Mouse (Mus musculus) limb, embryonic 15.5 days (tissue): Measurements from ENCODE around the gene Sfn. TPM values are rescaled to one million over a fixed set of nuclear protein-coding genes. Genes with fewer than 3 reads are reported as not detected.

ENCODE experiments used
- ATAC-seq: fragments of 200-750 bp; cut with Nextera tagmentation; 2 replicates; pipeline ENCODE4 v1.8.0; 2017; ENCODE audit warnings: low read depth, moderate TSS enrichment; ENCODE audit not compliant: insufficient number of reproducible peaks, low FRiP score, low TSS enrichment
- H3K27ac ChIP-seq: fragments of 300-500 bp; sonication (generic); 2 replicates; pipeline ENCODE4 v1.5.1; 2015; ENCODE audit warnings: moderate library complexity, mild to moderate bottlenecking, inconsistent platforms
- H3K27me3 ChIP-seq: fragments of 300-500 bp; sonication (generic); 2 replicates; pipeline ENCODE4 v1.6.1; 2015; ENCODE audit warnings: inconsistent platforms
- H3K36me3 ChIP-seq: fragments of 300-500 bp; sonication (generic); 2 replicates; pipeline ENCODE4 v1.6.1; 2015; ENCODE audit warnings: inconsistent platforms
- H3K4me1 ChIP-seq: fragments of 300-500 bp; sonication (generic); 2 replicates; pipeline ENCODE4 v1.6.1; 2015; ENCODE audit warnings: inconsistent platforms
- H3K4me2 ChIP-seq: fragments of 300-500 bp; sonication (generic); 2 replicates; pipeline ENCODE4 v1.6.1; 2015; ENCODE audit warnings: mild to moderate bottlenecking, inconsistent platforms
- H3K4me3 ChIP-seq: fragments of 300-500 bp; sonication (generic); 2 replicates; pipeline ENCODE4 v1.5.1; 2015; ENCODE audit warnings: mild to moderate bottlenecking, inconsistent platforms
- H3K9ac ChIP-seq: fragments of 300-500 bp; sonication (generic); 2 replicates; pipeline ENCODE4 v1.6.1; 2015; ENCODE audit warnings: inconsistent platforms
- H3K9me3 ChIP-seq: fragments of 300-500 bp; sonication (generic); 2 replicates; pipeline ENCODE4 v1.6.1; 2016; ENCODE audit warnings: inconsistent platforms
- WGBS: fragments of 180-500 bp; shearing (Covaris S2); methylation state at CpG from one replicate; pipeline ENCODE4 v1.1.7; 2015; 5-methylcytosine and 5-hydroxymethylcytosine counted together
- polyA plus RNA-seq: library from polyadenylated mRNA; unstranded; fragments of >200 nt; fragmentation: Nextera tagmentation; extraction: Ambion mirVana; gene quantifications from 2 replicates; pipeline ENCODE4 v1.2.1, GENCODE M21; 2015

Gene Sfn
- polyA plus RNA-seq, 1 experiment from 2014 or later, result 499 TPM

DNA sequence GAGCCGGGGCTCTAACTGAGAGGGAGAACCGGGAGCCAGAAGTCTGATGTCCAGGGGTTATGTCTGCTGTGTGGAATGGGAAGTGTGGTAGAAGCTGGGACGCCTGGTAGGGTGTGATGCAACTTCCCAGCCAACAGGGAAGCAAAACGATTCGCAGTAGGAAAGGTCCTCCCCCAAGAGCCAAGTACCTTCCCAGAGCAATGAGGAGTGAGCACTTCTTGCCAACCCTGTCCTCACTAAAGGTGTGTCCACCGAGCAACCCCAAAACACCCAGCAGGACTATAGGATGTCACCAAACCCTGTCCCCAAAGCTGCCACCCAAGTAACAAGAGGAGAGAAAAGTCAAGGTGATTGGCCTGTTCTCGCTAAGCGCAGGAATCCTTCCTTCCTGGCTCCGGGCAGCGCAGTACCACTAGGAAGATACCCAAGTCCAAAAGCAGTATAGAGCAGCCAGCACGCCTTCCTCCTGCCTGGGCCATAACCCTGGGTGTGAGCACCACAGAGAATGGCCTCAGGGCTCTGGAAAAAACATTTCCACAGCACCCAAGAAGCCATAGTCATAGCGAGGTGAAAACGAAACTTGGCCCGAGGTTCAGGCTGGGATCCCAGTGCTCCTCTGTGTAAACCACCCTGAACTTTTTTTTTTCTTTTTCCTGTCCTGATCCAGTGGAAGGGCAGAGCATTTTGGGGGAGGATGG is 29.3 kb upstream of the Sfn start:
- H3K9me3 ChIP-seq, result no peaks in the 10 kb centered on the region
- no peak overlapping the region for H3K9ac ChIP-seq
- no peaks in the 10 kb centered on the region for H3K27me3 ChIP-seq
- no peak for ATAC-seq
- peaks cover 10% of the 10 kb centered on the region for H3K36me3 ChIP-seq
- WGBS, result 70% methylated on average over 14 of the region's 14 CpGs
- H3K4me1 ChIP-seq, result peaks cover 31% of the 10 kb centered on the region
- no peak overlapping the region for H3K27ac ChIP-seq
- H3K4me2 ChIP-seq, result peak overlapping the region; percentile 17; the same call in 1 of the 2 replicates
- no peak overlapping the region for H3K4me3 ChIP-seq

GRCm38 (mm10) chr4:133630326-133630920 is 28.5 kb upstream of the Sfn start:
- H3K9ac ChIP-seq, result no peak overlapping the region
- ATAC-seq, result no peak
- 89% methylated on average over 8 of the region's 8 CpGs for WGBS

GRCm38 (mm10) chr4:133629191-133629590 is 27.2 kb upstream of the Sfn start:
- Histone ChIP-seq H3K4me3 (no peak overlapping the region), H3K4me1 (peaks cover 31% of the 10 kb centered on the region), H3K27me3 (no peaks in the 10 kb centered on the region), H3K9ac (no peak overlapping the region), H3K27ac (no peak overlapping the region), H3K9me3 (no peaks in the 10 kb centered on the region), H3K36me3 (peaks cover 28% of the 10 kb centered on the region), H3K4me2 (no peak overlapping the region)
- no peak for ATAC-seq
- 85% methylated on average over 7 of the region's 7 CpGs for WGBS

More at GRCm38 (mm10) chr4:133630326-133630920, 28.5 kb upstream of the Sfn start:
- Histone ChIP-seq H3K27ac (no peak overlapping the region), H3K36me3 (peaks cover 17% of the 10 kb centered on the region), H3K27me3 (no peaks in the 10 kb centered on the region), H3K4me1 (peaks cover 31% of the 10 kb centered on the region), H3K4me3 (no peak overlapping the region), H3K4me2 (no peak overlapping the region), H3K9me3 (no peaks in the 10 kb centered on the region)

- no peak overlapping the region for H3K4me2 ChIP-seq
- no peak for ATAC-seq
- H3K36me3 ChIP-seq, result peaks cover 33% of the 10 kb centered on the region
Measured at GRCm38 (mm10) chr4:133628517-133628916, 26.5 kb upstream of the Sfn start.

GRCm38 (mm10) chr4:133627039-133627438 is 25.1 kb upstream of the Sfn start:
- Histone ChIP-seq H3K4me3 (no peak overlapping the region), H3K9ac (no peak overlapping the region), H3K27me3 (no peaks in the 10 kb centered on the region), H3K9me3 (no peaks in the 10 kb centered on the region), H3K4me1 (peaks cover 19% of the 10 kb centered on the region), H3K36me3 (peaks cover 37% of the 10 kb centered on the region), H3K4me2 (no peak overlapping the region), H3K27ac (no peak overlapping the region)
- WGBS, result 92% methylated on average over 14 of the region's 14 CpGs
- no peak for ATAC-seq

More at GRCm38 (mm10) chr4:133628517-133628916, 26.5 kb upstream of the Sfn start:
- WGBS, result 83% methylated on average over 2 of the region's 2 CpGs
- H3K27me3 ChIP-seq, result no peaks in the 10 kb centered on the region
- peaks cover 28% of the 10 kb centered on the region for H3K4me1 ChIP-seq
- H3K9me3 ChIP-seq, result no peaks in the 10 kb centered on the region
- H3K4me3 ChIP-seq, result no peak overlapping the region
- no peak overlapping the region for H3K9ac ChIP-seq
- no peak overlapping the region for H3K27ac ChIP-seq

DNA sequence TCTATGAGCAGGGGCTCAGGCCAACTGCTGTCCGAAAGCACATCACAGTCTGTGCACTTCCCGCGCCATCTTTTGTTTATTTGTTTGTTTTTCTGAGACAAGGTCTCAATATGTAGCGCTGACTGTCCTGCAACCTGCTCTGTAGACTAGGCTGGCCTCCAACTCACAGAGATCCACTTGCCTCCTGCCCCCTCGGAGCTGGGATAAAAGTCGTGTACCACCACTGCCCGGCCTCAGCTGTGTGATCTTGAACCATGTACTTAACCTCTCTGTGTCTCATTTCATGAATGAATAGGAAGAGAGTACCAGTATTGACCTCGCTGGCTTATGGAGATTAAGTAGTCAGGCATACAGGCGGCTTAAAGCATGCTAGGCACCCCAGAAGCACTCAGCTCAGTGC is 24.7 kb upstream of the Sfn start:
- 90% methylated on average over 9 of the region's 9 CpGs for WGBS
- H3K27ac ChIP-seq, result no peak overlapping the region
- ATAC-seq, result no peak

GRCm38 (mm10) chr4:133626221-133626620 is 24.3 kb upstream of the Sfn start:
- H3K27ac ChIP-seq, result peak overlapping the region; percentile 23; the same call in 1 of the 2 replicates
- H3K4me2 ChIP-seq, result no peak overlapping the region
- peaks cover 11% of the 10 kb centered on the region for H3K4me1 ChIP-seq
- H3K36me3 ChIP-seq, result peaks cover 40% of the 10 kb centered on the region
- H3K9me3 ChIP-seq, result no peaks in the 10 kb centered on the region
- H3K9ac ChIP-seq, result no peak overlapping the region
- no peaks in the 10 kb centered on the region for H3K27me3 ChIP-seq
- no peak overlapping the region for H3K4me3 ChIP-seq
- no peak for ATAC-seq
- WGBS, result 51% methylated on average over 5 of the region's 5 CpGs

More for the DNA sequence above, 24.7 kb upstream of the Sfn start:
- Histone ChIP-seq H3K36me3 (peaks cover 37% of the 10 kb centered on the region), H3K4me3 (no peak overlapping the region), H3K4me1 (peaks cover 15% of the 10 kb centered on the region), H3K4me2 (no peak overlapping the region), H3K27me3 (no peaks in the 10 kb centered on the region), H3K9ac (no peak overlapping the region), H3K9me3 (no peaks in the 10 kb centered on the region)

GRCm38 (mm10) chr4:133625621-133626071 is 23.7 kb upstream of the Sfn start:
- WGBS, result 65% methylated on average over 11 of the region's 11 CpGs
- Histone ChIP-seq H3K4me2 (no peak overlapping the region), H3K4me3 (no peak overlapping the region), H3K27ac (peak overlapping the region; percentile 23; the same call in 1 of the 2 replicates), H3K9me3 (no peaks in the 10 kb centered on the region), H3K27me3 (no peaks in the 10 kb centered on the region), H3K36me3 (peaks cover 46% of the 10 kb centered on the region), H3K4me1 (peaks cover 5% of the 10 kb centered on the region; the same call in 1 of the 2 replicates), H3K9ac (no peak overlapping the region)
- no peak for ATAC-seq

DNA sequence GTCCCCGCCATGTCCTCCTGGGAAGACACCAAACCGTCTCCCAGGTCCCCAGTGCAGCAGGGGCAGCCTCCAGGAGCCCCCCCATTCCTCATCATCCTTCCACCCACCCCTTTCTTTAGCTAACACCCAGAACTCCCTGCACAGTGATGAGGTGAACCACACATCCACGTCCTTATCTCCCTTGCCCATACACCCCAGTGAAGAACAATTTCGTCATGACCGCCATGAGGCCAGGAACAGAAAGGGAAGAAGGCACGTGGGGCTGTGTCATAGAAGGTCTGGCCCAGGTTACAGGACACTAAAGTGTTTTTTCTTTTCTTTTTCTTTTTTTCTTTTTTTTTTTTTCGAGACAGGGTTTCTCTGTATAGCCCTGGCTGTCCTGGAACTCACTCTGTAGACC is 22.9 kb upstream of the Sfn start:
- no peak overlapping the region for H3K4me2 ChIP-seq
- H3K4me3 ChIP-seq, result no peak overlapping the region
- no peak overlapping the region for H3K9ac ChIP-seq
- no peaks in the 10 kb centered on the region for H3K27me3 ChIP-seq
- peaks cover 52% of the 10 kb centered on the region for H3K36me3 ChIP-seq
- H3K4me1 ChIP-seq, result no peaks in the 10 kb centered on the region
- WGBS, result 87% methylated on average over 7 of the region's 7 CpGs
- ATAC-seq, result no peak
- H3K9me3 ChIP-seq, result no peaks in the 10 kb centered on the region
- no peak overlapping the region for H3K27ac ChIP-seq

GRCm38 (mm10) chr4:133622161-133622695 is 20.3 kb upstream of the Sfn start:
- Histone ChIP-seq H3K4me1 (no peaks in the 10 kb centered on the region), H3K9me3 (no peaks in the 10 kb centered on the region), H3K4me2 (no peak overlapping the region), H3K36me3 (peaks cover 58% of the 10 kb centered on the region), H3K27me3 (no peaks in the 10 kb centered on the region), H3K9ac (no peak overlapping the region), H3K4me3 (no peak overlapping the region), H3K27ac (no peak overlapping the region)
- no peak for ATAC-seq
- 80% methylated on average over 11 of the region's 11 CpGs for WGBS

DNA sequence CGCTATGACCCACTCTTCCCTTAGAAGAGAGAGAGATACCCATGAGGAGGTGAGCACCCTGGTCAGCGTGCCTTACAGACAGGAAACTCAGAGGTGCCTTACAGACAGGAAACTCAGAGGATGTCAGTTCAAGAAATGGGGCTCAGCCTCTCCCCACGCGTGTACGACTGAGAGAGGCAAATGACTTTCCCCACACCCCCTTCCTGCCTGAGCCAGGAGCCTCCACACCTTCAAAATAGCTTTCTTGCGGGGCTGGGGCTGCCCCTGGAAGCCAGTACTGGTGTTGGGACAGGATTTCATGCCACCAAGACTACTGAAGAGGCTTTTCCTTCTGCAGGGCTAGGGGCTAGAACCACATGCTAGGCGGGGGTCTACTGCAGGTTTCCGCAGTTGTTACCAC is 18.7 kb upstream of the Sfn start:
- ATAC-seq, result no peak
- peaks cover 52% of the 10 kb centered on the region for H3K36me3 ChIP-seq
- no peaks in the 10 kb centered on the region for H3K27me3 ChIP-seq
- H3K9ac ChIP-seq, result no peak overlapping the region
- no peak overlapping the region for H3K4me3 ChIP-seq
- no peaks in the 10 kb centered on the region for H3K9me3 ChIP-seq
- H3K27ac ChIP-seq, result no peak overlapping the region
- WGBS, result 81% methylated on average over 8 of the region's 8 CpGs
- no peak overlapping the region for H3K4me2 ChIP-seq
- H3K4me1 ChIP-seq, result no peaks in the 10 kb centered on the region

- H3K4me3 ChIP-seq, result no peak overlapping the region
- 69% methylated on average over 4 of the region's 4 CpGs for WGBS
- no peaks in the 10 kb centered on the region for H3K27me3 ChIP-seq
- H3K4me1 ChIP-seq, result no peaks in the 10 kb centered on the region
- H3K9me3 ChIP-seq, result no peaks in the 10 kb centered on the region
- H3K9ac ChIP-seq, result no peak overlapping the region
- no peak for ATAC-seq
- H3K4me2 ChIP-seq, result no peak overlapping the region
- H3K27ac ChIP-seq, result no peak overlapping the region
- peaks cover 53% of the 10 kb centered on the region for H3K36me3 ChIP-seq
Measured at GRCm38 (mm10) chr4:133619473-133620136, 17.6 kb upstream of the Sfn start.
